Comparison of ENCODE assay signal across 19 mouse cellular contexts in the genomic region with DNA sequence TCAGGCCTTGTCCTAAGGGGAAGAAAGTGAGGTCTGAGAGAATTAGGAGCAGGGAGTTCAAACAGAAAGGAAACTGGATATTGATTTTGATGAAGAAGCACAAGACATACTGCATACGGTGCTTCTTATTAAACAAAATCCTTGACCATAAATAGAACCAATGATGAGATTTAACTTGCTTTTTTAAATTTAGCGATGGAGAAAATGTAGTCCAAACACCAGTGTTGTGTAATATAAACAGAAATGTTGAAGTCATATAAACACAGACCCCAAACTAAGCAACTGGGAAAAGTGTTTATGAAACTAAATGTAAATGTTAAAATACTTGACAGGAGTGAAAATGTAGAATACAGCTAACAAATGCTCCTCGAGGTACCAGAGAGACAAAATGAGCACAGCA. TPM values are rescaled to one million over a fixed set of nuclear protein-coding genes. Genes with fewer than 3 reads are reported as not detected.
DNase-seq lines count a peak whose midpoint lies in the region; ATAC-seq and TF ChIP-seq lines count a peak whose summit lies in the region.
"Had no signal": no experiment of that assay in that cellular context is flagged by ENCODE, and none has a peak within 500 bp of the region (broad histone marks: within the 10 kb centered on the region; RNA-seq: fewer than 3 reads in every experiment).

No protein-coding gene starts in this region.

- peak; percentile 46 for TF ChIP-seq EP300 in lung, postnatal 0 days (IDR thresholded peaks at IDR 0.05)

- 38% methylated on average over 3 of the region's 3 CpGs for WGBS in lung, postnatal 0 days
- WGBS in intestine, postnatal 0 days, result 56% methylated on average over 3 of the region's 3 CpGs
- 45% methylated on average over 3 of the region's 3 CpGs for WGBS in stomach, embryonic 16.5 days
- 68% methylated on average over 3 of the region's 3 CpGs for WGBS in neural tube, embryonic 15.5 days

- H3K4me1 ChIP-seq in lung, postnatal 0 days (ENCODE audit: insufficient read depth, low read depth, low read length), result no peaks in the 10 kb centered on the region
- H3K4me1 ChIP-seq in intestine, postnatal 0 days (replicated peaks; ENCODE audit: control insufficient read depth, insufficient read depth, low read length), result no peaks in the 10 kb centered on the region
- H3K4me1 ChIP-seq in stomach, embryonic 16.5 days (ENCODE audit: control insufficient read depth, insufficient read depth, low read length), result peaks cover under 1% of the 10 kb centered on the region; the same call in 1 of the 2 replicates
- H3K4me1 ChIP-seq in neural tube, embryonic 15.5 days, result peaks cover 3% of the 10 kb centered on the region
- H3K4me1 ChIP-seq: embryonic facial prominence, embryonic 13.5 days; heart, embryonic 10.5 days had no signal

- no peaks in the 10 kb centered on the region for H3K36me3 ChIP-seq in lung, postnatal 0 days (ENCODE audit: insufficient read depth, low read length)
- H3K36me3 ChIP-seq in intestine, postnatal 0 days (ENCODE audit: control insufficient read depth, insufficient read depth), result no peaks in the 10 kb centered on the region
- H3K36me3 ChIP-seq in stomach, embryonic 16.5 days (ENCODE audit: control insufficient read depth, insufficient read depth, low read length), result no peaks in the 10 kb centered on the region
- no peaks in the 10 kb centered on the region for H3K36me3 ChIP-seq in neural tube, embryonic 15.5 days
- H3K36me3 ChIP-seq: embryonic facial prominence, embryonic 13.5 days; forebrain, embryonic 12.5 days; heart, embryonic 10.5 days; hindbrain, embryonic 12.5 days had no signal

- no peak overlapping the region for H3K4me3 ChIP-seq in lung, postnatal 0 days (ENCODE audit: low read depth, low read length)
- H3K4me3 ChIP-seq in intestine, postnatal 0 days (ENCODE audit: low read depth, low read length), result no peak overlapping the region
- H3K4me3 ChIP-seq in stomach, embryonic 16.5 days (replicated peaks; ENCODE audit: low read length), result no peak overlapping the region
- no peak overlapping the region for H3K4me3 ChIP-seq in neural tube, embryonic 15.5 days (replicated peaks)
- H3K4me3 ChIP-seq: embryonic facial prominence, embryonic 13.5 days; forebrain, embryonic 12.5 days; heart, embryonic 10.5 days; hindbrain, embryonic 12.5 days had no signal

- H3K27ac ChIP-seq in lung, postnatal 0 days (ENCODE audit: low read length), result no peak overlapping the region
- peak overlapping the region; percentile 42; the same call in 1 of the 2 replicates for H3K27ac ChIP-seq in intestine, postnatal 0 days (ENCODE audit: low read depth, low read length)
- H3K27ac ChIP-seq in stomach, embryonic 16.5 days (ENCODE audit: low read length), result peak overlapping the region; percentile 87
- no peak overlapping the region for H3K27ac ChIP-seq in neural tube, embryonic 15.5 days (replicated peaks)
- H3K27ac ChIP-seq: embryonic facial prominence, embryonic 13.5 days; forebrain, embryonic 12.5 days; heart, embryonic 10.5 days; hindbrain, embryonic 12.5 days had no signal

- no peak overlapping the region for H3K9ac ChIP-seq in lung, postnatal 0 days (replicated peaks; ENCODE audit: low read depth)
- no peak overlapping the region for H3K9ac ChIP-seq in intestine, postnatal 0 days (ENCODE audit: low read depth, low read length)
- peak overlapping the region; percentile 32; the same call in 1 of the 2 replicates for H3K9ac ChIP-seq in stomach, embryonic 16.5 days (ENCODE audit: low read length)
- H3K9ac ChIP-seq in neural tube, embryonic 15.5 days (replicated peaks), result no peak overlapping the region
- H3K9ac ChIP-seq: forebrain, embryonic 12.5 days; hindbrain, embryonic 12.5 days had no signal

- TF ChIP-seq CTCF in lung, postnatal 0 days (IDR thresholded peaks at IDR 0.05), result no peak
- TF ChIP-seq CTCF in intestine, postnatal 0 days (IDR thresholded peaks at IDR 0.05; ENCODE audit: low read depth), result no peak

- H3K9me3 ChIP-seq in lung, postnatal 0 days (ENCODE audit: low read length), result no peaks in the 10 kb centered on the region
- H3K9me3 ChIP-seq in intestine, postnatal 0 days (ENCODE audit: control insufficient read depth), result no peaks in the 10 kb centered on the region
- no peaks in the 10 kb centered on the region for H3K9me3 ChIP-seq in stomach, embryonic 16.5 days (replicated peaks; ENCODE audit: control insufficient read depth, low read length)
- H3K9me3 ChIP-seq in neural tube, embryonic 15.5 days (replicated peaks), result no peaks in the 10 kb centered on the region
- H3K9me3 ChIP-seq: embryonic facial prominence, embryonic 13.5 days; forebrain, embryonic 12.5 days; heart, embryonic 10.5 days; hindbrain, embryonic 12.5 days had no signal

- no peaks in the 10 kb centered on the region for H3K27me3 ChIP-seq in lung, postnatal 0 days (replicated peaks; ENCODE audit: insufficient read depth, low read length)
- no peaks in the 10 kb centered on the region for H3K27me3 ChIP-seq in intestine, postnatal 0 days (replicated peaks; ENCODE audit: control insufficient read depth, insufficient read depth, low read length)
- no peaks in the 10 kb centered on the region for H3K27me3 ChIP-seq in stomach, embryonic 16.5 days (ENCODE audit: control insufficient read depth, insufficient read depth, low read length)
- H3K27me3 ChIP-seq in neural tube, embryonic 15.5 days (replicated peaks), result no peaks in the 10 kb centered on the region
- H3K27me3 ChIP-seq: embryonic facial prominence, embryonic 13.5 days; forebrain, embryonic 12.5 days; hindbrain, embryonic 12.5 days had no signal

- no peak overlapping the region for H3K4me2 ChIP-seq in lung, postnatal 0 days (replicated peaks; ENCODE audit: low read depth, low read length)
- no peak overlapping the region for H3K4me2 ChIP-seq in intestine, postnatal 0 days (replicated peaks; ENCODE audit: low read depth)
- peak overlapping the region; percentile 21; the same call in 1 of the 2 replicates for H3K4me2 ChIP-seq in stomach, embryonic 16.5 days (ENCODE audit: low read depth, low read length)
- H3K4me2 ChIP-seq in neural tube, embryonic 15.5 days, result no peak overlapping the region
- H3K4me2 ChIP-seq: embryonic facial prominence, embryonic 13.5 days; forebrain, embryonic 12.5 days; hindbrain, embryonic 12.5 days had no signal

- peak; percentile 47; the same call in 1 of the 2 replicates for ATAC-seq in lung, postnatal 0 days
- ATAC-seq in intestine, postnatal 0 days, result no peak
- ATAC-seq in stomach, embryonic 16.5 days (ENCODE audit: insufficient read depth, low FRiP score), result peak; percentile 65
- no peak for ATAC-seq in neural tube, embryonic 15.5 days (ENCODE audit: low FRiP score)
- ATAC-seq: forebrain, embryonic 16.5 days had no signal

- peak; percentile 69 for DNase-seq in lung, postnatal 0 days (ENCODE audit: low spot score)
- no peak for DNase-seq in lung, postnatal 10 days
- no peak for DNase-seq in ovary, postnatal 10 days (ENCODE audit: low spot score)
- DNase-seq: adrenal gland, postnatal 10 days; cerebellum, adult 18-20 months; cerebellum, adult 9-11 months; cerebellum, postnatal 36 days; gastrocnemius, postnatal 10 days; heart, adult 18-20 months; heart, postnatal 10 days; heart, postnatal 4 days had no signal

RNA-seq across cellular contexts. Expression of a gene that starts 35.5 kb away (rescaled TPM):
- polyA plus RNA-seq in lung, postnatal 0 days (2015; fragmentation: Nextera tagmentation; extraction: Ambion mirVana), result 123 and 131 TPM in 2 replicates
- 65.4 and 78.2 TPM in 2 replicates for polyA plus RNA-seq in intestine, postnatal 0 days (2015; fragmentation: Nextera tagmentation; extraction: Ambion mirVana)
- 121 and 125 TPM in 2 replicates for polyA plus RNA-seq in stomach, embryonic 16.5 days (2015; fragmentation: Nextera tagmentation; extraction: Ambion mirVana)
- 72.1 and 74.7 TPM in 2 replicates for polyA plus RNA-seq in neural tube, embryonic 15.5 days (2015; fragmentation: Nextera tagmentation; extraction: Ambion mirVana)

RNA-seq across cellular contexts. Expression of a gene that starts 51.0 kb away (rescaled TPM):
- 0.42 and 0.97 TPM in 2 replicates for polyA plus RNA-seq in lung, postnatal 0 days (2015; fragmentation: Nextera tagmentation; extraction: Ambion mirVana)
- 0.12 and 0.27 TPM in 2 replicates for polyA plus RNA-seq in intestine, postnatal 0 days (2015; fragmentation: Nextera tagmentation; extraction: Ambion mirVana)
- 0.61 and 1.7 TPM in 2 replicates for polyA plus RNA-seq in stomach, embryonic 16.5 days (2015; fragmentation: Nextera tagmentation; extraction: Ambion mirVana)
- 0.36 and 1.4 TPM in 2 replicates for polyA plus RNA-seq in neural tube, embryonic 15.5 days (2015; fragmentation: Nextera tagmentation; extraction: Ambion mirVana)
- polyA plus RNA-seq: hindbrain, embryonic 12.5 days had no signal

Comparison
In these comparisons a context has a peak if more than half of its experiments do, and no peak if none do; other contexts are left out.
1. ATAC-seq: peak in lung, postnatal 0 days (single experiment) and stomach, embryonic 16.5 days (single experiment); none in intestine, postnatal 0 days (single experiment) and neural tube, embryonic 15.5 days (single experiment).
2. H3K27ac ChIP-seq: peak in intestine, postnatal 0 days (single experiment) and stomach, embryonic 16.5 days (single experiment); none in lung, postnatal 0 days (single experiment) and neural tube, embryonic 15.5 days (single experiment).